Mouse (Mus musculus): Measurements from ENCODE around the gene Mphosph8. TPM values are rescaled to one million over a fixed set of nuclear protein-coding genes. Genes with fewer than 3 reads are reported as not detected.
A peak's percentile ranks its signal among the peaks of the same experiment; 100 is the strongest.

The Mphosph8 gene
- polyA plus RNA-seq (2016; fragmentation: Nextera tagmentation; extraction: Ambion mirVana) = 33.7 and 37.1 TPM in 2 replicates

DNA sequence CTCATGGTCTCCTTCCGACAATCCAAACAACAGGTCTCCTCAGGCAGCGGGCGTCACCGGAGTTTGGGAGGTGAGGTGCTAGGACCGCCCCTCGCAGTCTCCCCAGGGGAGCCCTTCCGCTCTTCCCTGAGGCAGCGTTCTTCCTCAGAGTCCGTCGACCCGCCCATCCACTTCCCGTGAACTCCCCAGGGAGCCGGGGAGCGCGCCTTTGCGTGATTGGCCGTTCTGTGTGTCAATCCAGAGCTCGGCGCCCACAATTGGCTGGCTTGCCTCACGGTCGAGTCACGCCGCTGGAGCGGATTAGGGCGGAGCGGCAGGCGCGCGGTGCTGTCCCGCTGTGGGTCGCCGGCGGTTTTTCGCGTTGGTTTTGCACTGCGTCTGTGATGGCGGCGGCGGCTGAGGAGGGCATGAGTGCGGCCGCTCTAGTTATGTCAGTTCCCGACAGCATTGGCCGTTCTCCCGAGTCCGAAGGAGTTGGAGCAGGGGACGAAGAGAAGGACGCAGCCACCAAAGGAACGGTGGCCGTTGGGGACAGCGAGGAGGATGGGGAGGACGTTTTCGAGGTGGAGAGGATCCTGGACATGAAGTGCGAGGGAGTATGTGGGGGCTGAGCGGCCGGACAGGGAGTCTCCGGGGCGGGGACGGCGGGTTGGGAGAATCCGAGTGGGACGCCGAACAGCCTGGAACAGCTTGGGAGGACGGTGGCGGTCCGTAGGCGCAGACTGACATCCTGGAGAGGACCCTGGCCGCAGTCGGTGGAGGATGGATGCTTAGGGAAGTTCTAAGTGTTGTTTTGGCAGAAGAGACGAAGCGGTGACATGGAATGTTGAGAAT, at the start of gene Mphosph8:
Gene Mphosph8, plus strand, starts transcription at position 280 of the 834 bp plus-strand sequence.
- Histone ChIP-seq H3K9me3 (no peaks in the 10 kb centered on the region), H3K4me2 (replicated peaks) (peak within 1 kb of the TSS; percentile 67), H3K9ac (peak within 1 kb of the TSS; percentile 84), H3K4me3 (peak within 1 kb of the TSS; percentile 86), H3K36me3 (peaks cover 11% of the 10 kb centered on the region), H3K27ac (peak within 1 kb of the TSS; percentile 92), H3K4me1 (peaks cover 14% of the 10 kb centered on the region), H3K27me3 (no peaks in the 10 kb centered on the region)
- peak; percentile 100 for ATAC-seq (ENCODE audit: insufficient number of reproducible peaks, insufficient read depth, low FRiP score, low TSS enrichment)
- WGBS = under 1% methylated on average over 70 of the region's 70 CpGs

DNA sequence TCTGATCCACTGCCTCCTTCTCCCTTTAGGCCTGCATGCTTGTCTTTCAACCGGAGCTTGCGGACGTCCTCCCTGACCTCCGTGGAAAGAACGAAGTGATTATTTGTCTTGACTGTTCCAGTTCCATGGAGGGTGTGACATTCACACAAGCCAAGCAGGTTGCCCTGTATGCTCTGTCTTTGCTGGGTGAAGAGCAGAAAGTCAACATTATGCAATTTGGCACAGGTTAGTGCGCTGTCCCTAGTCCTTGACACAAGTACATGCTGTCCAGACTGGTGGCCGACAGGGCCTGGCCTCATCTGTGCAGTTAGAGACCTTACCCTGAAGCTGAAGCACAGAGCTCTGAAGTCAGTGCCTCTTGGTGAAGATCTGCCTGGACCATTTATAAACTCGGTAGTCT, 47.6 kb upstream of the Mphosph8 start:
- H3K4me2 ChIP-seq (replicated peaks) = no peak overlapping the region
- H3K4me1 ChIP-seq = no peaks in the 10 kb centered on the region
- H3K4me3 ChIP-seq = no peak overlapping the region
- no peak overlapping the region for H3K9ac ChIP-seq
- H3K36me3 ChIP-seq = no peaks in the 10 kb centered on the region
- WGBS = 83% methylated on average over 8 of the region's 8 CpGs
- no peak for ATAC-seq (ENCODE audit: insufficient number of reproducible peaks, insufficient read depth, low FRiP score, low TSS enrichment)
- no peaks in the 10 kb centered on the region for H3K9me3 ChIP-seq
- H3K27me3 ChIP-seq = no peaks in the 10 kb centered on the region
- no peak overlapping the region for H3K27ac ChIP-seq

DNA sequence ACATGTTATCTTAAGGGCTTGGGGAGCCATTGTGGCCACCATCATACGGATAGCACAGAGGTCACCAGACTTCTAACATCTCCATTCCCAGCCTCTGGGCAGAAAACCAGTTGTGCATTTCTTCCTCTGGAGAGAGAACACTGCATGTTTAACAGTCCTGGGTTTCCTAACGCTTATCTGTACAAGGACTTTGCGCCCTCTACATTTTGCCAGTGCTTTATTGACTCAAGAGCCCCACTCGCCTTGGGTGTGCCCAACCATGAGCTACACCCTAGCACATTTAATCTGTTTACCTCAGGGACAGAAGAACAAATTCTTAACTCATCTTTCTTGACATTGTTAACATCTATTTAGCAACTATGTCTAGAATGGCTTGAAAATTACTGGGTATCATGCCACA, 41.8 kb upstream of the Mphosph8 start:
- no peaks in the 10 kb centered on the region for H3K9me3 ChIP-seq
- H3K4me3 ChIP-seq = no peak overlapping the region
- no peaks in the 10 kb centered on the region for H3K27me3 ChIP-seq
- no peaks in the 10 kb centered on the region for H3K4me1 ChIP-seq
- no peaks in the 10 kb centered on the region for H3K36me3 ChIP-seq
- H3K9ac ChIP-seq = no peak overlapping the region
- no peak overlapping the region for H3K4me2 ChIP-seq (replicated peaks)
- H3K27ac ChIP-seq = no peak overlapping the region
- 92% methylated on average over 4 of the region's 4 CpGs for WGBS
- ATAC-seq (ENCODE audit: insufficient number of reproducible peaks, insufficient read depth, low FRiP score, low TSS enrichment) = no peak

DNA sequence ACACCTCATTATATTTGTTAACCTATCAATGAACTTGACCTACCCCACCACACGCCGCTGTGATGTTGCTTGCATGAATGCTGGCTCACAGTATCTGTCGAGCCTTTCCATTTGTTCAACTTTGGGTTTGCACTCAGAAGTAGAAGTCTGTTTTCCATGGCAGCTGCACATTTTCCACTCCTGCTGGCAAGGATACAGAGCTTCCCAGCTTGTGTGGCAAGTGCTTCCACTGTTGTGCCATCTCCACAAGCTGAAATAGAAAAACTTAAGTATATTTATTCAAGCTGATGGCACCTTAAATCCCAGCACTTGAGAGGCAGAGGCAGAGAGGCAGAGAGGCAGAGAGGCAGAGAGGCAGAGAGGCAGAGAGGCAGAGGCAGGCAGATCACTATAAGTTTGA, 39.7 kb upstream of the Mphosph8 start:
- H3K4me1 ChIP-seq = no peaks in the 10 kb centered on the region
- H3K4me3 ChIP-seq = no peak overlapping the region
- H3K9me3 ChIP-seq = no peaks in the 10 kb centered on the region
- H3K36me3 ChIP-seq = no peaks in the 10 kb centered on the region
- H3K9ac ChIP-seq = no peak overlapping the region
- no peaks in the 10 kb centered on the region for H3K27me3 ChIP-seq
- WGBS = 86% methylated on average over 3 of the region's 3 CpGs
- no peak overlapping the region for H3K4me2 ChIP-seq (replicated peaks)
- no peak for ATAC-seq (ENCODE audit: insufficient number of reproducible peaks, insufficient read depth, low FRiP score, low TSS enrichment)
- H3K27ac ChIP-seq = no peak overlapping the region

DNA sequence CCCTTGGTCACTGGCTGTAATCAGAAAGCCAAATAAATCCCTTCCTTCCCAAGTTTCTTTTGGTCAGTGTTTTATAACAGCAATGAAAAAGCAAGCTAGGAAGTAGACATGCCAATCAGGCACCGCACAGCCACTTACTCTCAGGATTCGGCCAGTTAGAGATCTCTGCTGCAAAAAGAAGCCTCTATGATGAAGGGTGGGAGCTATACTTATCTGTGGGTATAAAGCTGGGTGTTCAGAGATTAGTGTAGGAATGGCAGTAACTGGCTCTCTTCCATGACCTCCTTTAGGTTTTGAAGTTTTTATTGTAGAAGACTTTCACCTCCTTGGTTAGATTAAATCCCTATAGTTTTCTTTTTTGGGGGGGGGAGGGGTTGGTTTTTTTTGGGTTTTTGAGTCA, 36.9 kb upstream of the Mphosph8 start:
- no peak overlapping the region for H3K27ac ChIP-seq
- no peaks in the 10 kb centered on the region for H3K4me1 ChIP-seq
- H3K4me2 ChIP-seq (replicated peaks) = no peak overlapping the region
- no peaks in the 10 kb centered on the region for H3K27me3 ChIP-seq
- no peaks in the 10 kb centered on the region for H3K36me3 ChIP-seq
- 89% methylated on average over 2 of the region's 2 CpGs for WGBS
- no peaks in the 10 kb centered on the region for H3K9me3 ChIP-seq
- H3K9ac ChIP-seq = no peak overlapping the region
- ATAC-seq (ENCODE audit: insufficient number of reproducible peaks, insufficient read depth, low FRiP score, low TSS enrichment) = no peak
- no peak overlapping the region for H3K4me3 ChIP-seq

DNA sequence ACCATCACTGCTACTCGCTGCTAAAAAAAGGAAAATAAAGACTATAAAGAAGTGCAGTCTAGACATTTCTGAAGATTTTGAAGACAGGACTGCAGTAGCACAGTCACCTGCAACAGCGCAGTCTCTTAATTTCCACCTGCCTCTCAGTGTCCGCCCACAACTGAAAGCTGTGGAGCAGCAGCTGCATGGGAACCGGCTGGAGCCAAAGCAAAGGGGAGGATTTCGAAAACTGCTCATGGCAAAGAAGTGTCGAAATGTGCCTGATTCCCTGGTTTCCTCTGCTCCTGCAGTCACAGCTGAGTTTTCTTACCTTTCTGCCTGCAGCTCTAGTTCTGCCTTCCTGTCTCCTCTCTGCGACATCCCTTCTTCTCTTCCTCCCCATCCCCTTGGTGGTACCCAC, 20.8 kb upstream of the Mphosph8 start:
- H3K9ac ChIP-seq = no peak overlapping the region
- 50% methylated on average over 7 of the region's 7 CpGs for WGBS
- ATAC-seq (ENCODE audit: insufficient number of reproducible peaks, insufficient read depth, low FRiP score, low TSS enrichment) = no peak
- no peak overlapping the region for H3K4me2 ChIP-seq (replicated peaks)
- no peaks in the 10 kb centered on the region for H3K4me1 ChIP-seq
- no peak overlapping the region for H3K4me3 ChIP-seq
- H3K27me3 ChIP-seq = no peaks in the 10 kb centered on the region
- no peaks in the 10 kb centered on the region for H3K36me3 ChIP-seq
- H3K27ac ChIP-seq = no peak overlapping the region
- no peaks in the 10 kb centered on the region for H3K9me3 ChIP-seq

DNA sequence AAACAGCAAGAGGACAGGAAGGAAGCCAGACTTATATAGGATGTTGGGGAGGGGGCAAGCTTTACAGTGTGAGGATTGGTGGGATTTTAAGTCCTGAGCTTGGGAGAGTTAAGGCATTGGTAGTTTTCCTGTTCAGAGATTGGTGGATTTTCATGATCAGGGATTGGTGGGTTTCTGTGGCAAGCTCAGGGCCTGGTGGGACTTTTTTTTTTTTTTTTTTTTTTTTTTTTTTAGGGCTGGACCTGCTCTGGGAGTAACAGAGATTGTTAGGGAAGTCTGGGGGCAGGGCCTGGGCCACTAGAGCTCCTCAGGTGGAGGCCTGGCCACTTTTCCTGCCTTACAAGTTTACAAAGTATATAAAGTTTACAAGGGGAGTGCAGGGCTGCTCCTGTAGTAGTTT, 18.6 kb upstream of the Mphosph8 start:
- no peak overlapping the region for H3K27ac ChIP-seq
- no peaks in the 10 kb centered on the region for H3K9me3 ChIP-seq
- H3K4me3 ChIP-seq = no peak overlapping the region
- H3K4me1 ChIP-seq = no peaks in the 10 kb centered on the region
- H3K4me2 ChIP-seq (replicated peaks) = no peak overlapping the region
- no peaks in the 10 kb centered on the region for H3K36me3 ChIP-seq
- no peak overlapping the region for H3K9ac ChIP-seq
- no peaks in the 10 kb centered on the region for H3K27me3 ChIP-seq
- no peak for ATAC-seq (ENCODE audit: insufficient number of reproducible peaks, insufficient read depth, low FRiP score, low TSS enrichment)

DNA sequence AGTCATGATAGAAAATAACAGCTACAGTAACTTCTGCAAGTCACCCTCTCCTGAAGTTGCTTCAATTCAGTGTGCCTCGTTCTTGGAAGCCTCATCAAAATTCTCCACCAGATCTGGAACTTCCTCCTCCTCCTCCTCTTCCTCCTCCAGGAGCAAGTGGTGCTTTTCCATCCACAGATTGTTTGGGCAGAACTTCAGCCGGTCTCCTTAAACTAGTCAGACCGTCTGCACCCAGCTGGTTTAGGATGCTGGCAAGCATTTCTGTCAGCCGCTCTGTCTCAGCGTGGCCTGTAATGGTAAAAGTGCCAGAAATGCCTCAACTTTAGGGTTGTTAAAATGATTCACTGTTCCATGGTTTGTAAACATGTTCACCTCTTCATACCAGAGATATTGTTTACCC, 2.4 kb upstream of the Mphosph8 start:
- peaks cover 14% of the 10 kb centered on the region for H3K4me1 ChIP-seq
- H3K27ac ChIP-seq = no peak overlapping the region
- H3K9ac ChIP-seq = no peak overlapping the region
- no peaks in the 10 kb centered on the region for H3K9me3 ChIP-seq
- 73% methylated on average over 5 of the region's 5 CpGs for WGBS
- no peak overlapping the region for H3K4me3 ChIP-seq
- no peaks in the 10 kb centered on the region for H3K36me3 ChIP-seq
- H3K4me2 ChIP-seq (replicated peaks) = no peak overlapping the region
- no peaks in the 10 kb centered on the region for H3K27me3 ChIP-seq
- no peak for ATAC-seq (ENCODE audit: insufficient number of reproducible peaks, insufficient read depth, low FRiP score, low TSS enrichment)

DNA sequence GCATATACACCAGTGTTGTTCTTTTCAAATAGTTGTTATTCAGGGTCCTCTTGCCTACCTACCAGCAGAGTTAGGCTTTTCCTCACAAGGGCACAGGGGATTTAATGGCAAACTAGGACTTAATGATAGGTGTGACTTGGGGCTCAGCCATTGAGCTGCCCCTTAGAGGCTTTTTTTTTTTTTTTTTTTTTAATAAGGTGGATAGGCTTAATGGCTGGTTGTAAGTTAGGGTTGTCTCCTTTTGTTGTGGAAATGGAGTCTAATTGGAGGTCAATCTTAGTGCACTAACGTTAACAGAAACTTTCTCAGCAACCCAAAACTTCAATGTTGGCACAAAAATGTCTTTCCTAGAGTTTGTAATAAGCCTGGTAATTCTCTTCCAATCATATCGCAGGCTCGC, 1.1 kb upstream of the Mphosph8 start:
- H3K27me3 ChIP-seq = no peaks in the 10 kb centered on the region
- no peak for ATAC-seq (ENCODE audit: insufficient number of reproducible peaks, insufficient read depth, low FRiP score, low TSS enrichment)
- 0 out of 2 replicates have a peak overlapping the region, but pooled peaks have one; percentile 86 for H3K4me3 ChIP-seq
- H3K4me2 ChIP-seq (replicated peaks) = 0 out of 2 replicates have a peak overlapping the region, but pooled peaks have one; percentile 50
- no peaks in the 10 kb centered on the region for H3K9me3 ChIP-seq
- H3K4me1 ChIP-seq = peaks cover 14% of the 10 kb centered on the region
- no peak overlapping the region for H3K27ac ChIP-seq
- peaks cover 5% of the 10 kb centered on the region; the same call in 1 of the 2 replicates for H3K36me3 ChIP-seq
- 70% methylated on average over 3 of the region's 3 CpGs for WGBS
- H3K9ac ChIP-seq = no peak overlapping the region

DNA sequence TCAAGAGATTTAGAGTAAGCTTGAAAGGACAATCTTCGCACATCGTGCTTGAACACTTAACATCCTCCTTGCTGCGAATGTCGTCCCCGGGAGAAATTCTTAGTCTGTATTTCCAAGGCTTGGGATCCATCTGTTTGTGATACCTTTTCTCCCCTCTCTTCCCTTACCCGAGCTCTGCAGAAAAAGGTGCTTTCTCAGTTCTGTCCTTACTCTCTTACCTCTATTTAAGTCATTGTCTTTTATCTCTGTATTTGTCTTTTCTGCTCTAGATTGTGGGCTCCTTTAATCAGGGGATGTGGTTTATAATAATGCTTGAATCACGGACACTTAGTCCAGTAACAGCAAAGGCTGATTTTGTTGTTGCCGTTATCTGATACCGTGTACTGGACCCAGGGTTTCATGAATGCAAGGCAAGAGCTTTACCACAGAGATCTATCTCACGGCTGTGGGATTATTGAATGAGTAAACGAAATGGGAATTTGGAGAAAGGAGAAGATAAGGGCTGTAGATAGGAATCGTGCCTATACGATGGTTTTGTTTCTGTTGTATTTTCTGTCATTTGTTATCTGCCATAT, 1.1 kb downstream of the Mphosph8 start:
- Histone ChIP-seq H3K27ac (no peak overlapping the region), H3K4me1 (peaks cover 14% of the 10 kb centered on the region), H3K4me2 (replicated peaks) (peak overlapping the region; percentile 67), H3K9ac (peak overlapping the region; percentile 84), H3K27me3 (no peaks in the 10 kb centered on the region), H3K9me3 (no peaks in the 10 kb centered on the region), H3K4me3 (peak overlapping the region; percentile 86), H3K36me3 (peaks cover 13% of the 10 kb centered on the region)
- 9% methylated on average over 13 of the region's 13 CpGs for WGBS
- ATAC-seq (ENCODE audit: insufficient number of reproducible peaks, insufficient read depth, low FRiP score, low TSS enrichment) = no peak

DNA sequence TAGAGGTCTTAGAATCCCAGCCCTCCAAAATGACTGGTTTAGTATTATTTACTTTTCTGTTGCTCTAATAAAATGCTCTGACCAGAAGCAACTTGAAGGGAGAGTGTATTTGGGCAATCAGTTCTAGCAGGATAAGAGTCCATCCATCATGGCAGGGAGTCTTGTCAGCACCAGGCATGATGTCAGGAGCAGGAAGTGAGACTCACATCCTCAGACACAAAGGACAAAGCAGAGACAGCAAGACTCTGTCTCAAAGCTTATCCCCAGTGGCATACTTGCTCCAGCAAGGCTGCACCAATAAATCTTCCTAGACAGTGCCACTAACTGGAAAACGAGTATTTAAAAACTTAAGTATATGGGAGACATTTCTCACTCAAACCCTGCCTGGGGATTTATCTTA, 17.4 kb downstream of the Mphosph8 start:
- Histone ChIP-seq H3K9ac (no peak overlapping the region), H3K27me3 (no peaks in the 10 kb centered on the region), H3K4me3 (no peak overlapping the region), H3K4me1 (no peaks in the 10 kb centered on the region), H3K4me2 (replicated peaks) (no peak overlapping the region), H3K36me3 (peaks cover 72% of the 10 kb centered on the region), H3K27ac (no peak overlapping the region), H3K9me3 (no peaks in the 10 kb centered on the region)
- WGBS = 62% methylated on average over 1 of the region's 1 CpGs
- ATAC-seq (ENCODE audit: insufficient number of reproducible peaks, insufficient read depth, low FRiP score, low TSS enrichment) = no peak

DNA sequence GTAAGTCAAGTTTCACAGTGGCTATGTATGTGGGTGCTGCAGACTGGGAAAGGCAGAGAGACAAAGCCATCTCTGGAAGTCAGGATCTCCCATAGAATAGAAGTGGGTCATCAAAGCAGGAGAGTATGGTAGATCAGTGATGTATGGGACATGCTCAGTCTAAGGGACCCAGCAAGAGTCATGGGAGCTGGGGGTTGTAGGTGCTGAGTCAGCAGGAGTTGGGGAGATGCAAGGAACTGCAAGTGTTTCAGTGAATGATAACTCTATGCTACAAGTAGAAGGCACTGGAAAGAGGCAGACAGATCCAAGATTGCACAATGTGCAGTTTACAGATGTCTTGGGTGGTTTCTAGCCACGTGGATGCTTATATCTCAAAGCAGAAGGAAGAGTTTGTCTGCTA, 21.1 kb downstream of the Mphosph8 start:
- Histone ChIP-seq H3K9ac (no peak overlapping the region), H3K4me2 (replicated peaks) (no peak overlapping the region), H3K36me3 (peaks cover 86% of the 10 kb centered on the region), H3K4me3 (no peak overlapping the region), H3K27me3 (no peaks in the 10 kb centered on the region), H3K4me1 (no peaks in the 10 kb centered on the region), H3K27ac (no peak overlapping the region), H3K9me3 (no peaks in the 10 kb centered on the region)
- ATAC-seq (ENCODE audit: insufficient number of reproducible peaks, insufficient read depth, low FRiP score, low TSS enrichment) = no peak
- 91% methylated on average over 1 of the region's 1 CpGs for WGBS
